ENCODE assay signal across 28 mouse cellular contexts in genomic region chr14:56337075-56337474, GRCm38 (mm10). TPM values are rescaled to one million over a fixed set of nuclear protein-coding genes. Genes with fewer than 3 reads are reported as not detected.
DNase-seq lines count a peak whose midpoint lies in the region; ATAC-seq and TF ChIP-seq lines count a peak whose summit lies in the region.
"Had no signal": no experiment of that assay in that cellular context is flagged by ENCODE, and none has a peak within 500 bp of the region (broad histone marks: within the 10 kb centered on the region; RNA-seq: fewer than 3 reads in every experiment).

No protein-coding gene starts in this region.

- ATAC-seq in frontal cortex, adult (ENCODE audit: low TSS enrichment): peak; percentile 31; the same call in 1 of the 2 replicates
- peak; percentile 52; the same call in 1 of the 2 replicates for ATAC-seq in lung, embryonic 14.5 days (ENCODE audit: insufficient read depth)
- ATAC-seq: CD4-positive, CD25-positive, alpha-beta regulatory T cell, adult 4 months had no signal

- no peaks in the 10 kb centered on the region for H3K27me3 ChIP-seq in lung, embryonic 14.5 days (ENCODE audit: insufficient read depth, low read length)
- H3K27me3 ChIP-seq: embryonic facial prominence, embryonic 13.5 days; midbrain, embryonic 12.5 days had no signal

- 46% methylated on average over 9 of the region's 9 CpGs for WGBS in lung, embryonic 14.5 days
- WGBS in lung, adult 2 months: 37% methylated on average over 9 of the region's 9 CpGs

- no peaks in the 10 kb centered on the region for H3K9me3 ChIP-seq in lung, embryonic 14.5 days (ENCODE audit: low read depth, low read length)
- H3K9me3 ChIP-seq: embryonic facial prominence, embryonic 13.5 days; G1E; midbrain, embryonic 12.5 days had no signal

- no peak overlapping the region for H3K9ac ChIP-seq in lung, embryonic 14.5 days
- H3K9ac ChIP-seq: embryonic facial prominence, embryonic 13.5 days; liver, postnatal 0 days; midbrain, embryonic 12.5 days had no signal

- no peak overlapping the region for H3K4me2 ChIP-seq in lung, embryonic 14.5 days
- H3K4me2 ChIP-seq: embryonic facial prominence, embryonic 13.5 days; heart, embryonic 11.5 days; midbrain, embryonic 12.5 days had no signal

- no peaks in the 10 kb centered on the region for H3K36me3 ChIP-seq in lung, embryonic 14.5 days (ENCODE audit: insufficient read depth)
- H3K36me3 ChIP-seq: embryonic facial prominence, embryonic 13.5 days; G1E; midbrain, embryonic 12.5 days had no signal

- no peak overlapping the region for H3K4me3 ChIP-seq in lung, embryonic 14.5 days (ENCODE audit: low read depth, low read length)
- H3K4me3 ChIP-seq in lung, adult 2 months (replicated peaks; ENCODE audit: extremely low read depth, low read depth, low read length): no peak overlapping the region
- H3K4me3 ChIP-seq: embryonic facial prominence, embryonic 13.5 days; gastrocnemius, adult 2 months; midbrain, embryonic 12.5 days; myocyte had no signal

- H3K27ac ChIP-seq in lung, embryonic 14.5 days (ENCODE audit: low read depth): peak overlapping the region; percentile 36; the same call in 1 of the 2 replicates
- H3K27ac ChIP-seq: embryonic facial prominence, embryonic 13.5 days; gastrocnemius, adult 2 months; midbrain, embryonic 12.5 days had no signal

- no peak for TF ChIP-seq CTCF in lung, embryonic 14.5 days (IDR thresholded peaks at IDR 0.05; ENCODE audit: low read depth)
- TF ChIP-seq CTCF in lung, adult 2 months (IDR thresholded peaks at IDR 0.05; ENCODE audit: insufficient read depth, low read length): no peak

- peak; percentile 64 to 72 for DNase-seq in cerebellum, postnatal 10 days
- no peak for DNase-seq in cerebellum, adult 18-20 months
- DNase-seq in frontal cortex, postnatal 25 days (ENCODE audit: low spot score in 2 of 2): no peak
- DNase-seq in lung, embryonic 14.5 days: peak; percentile 69
- DNase-seq in lung, adult 2 months: no peak
- peak; percentile 3 for DNase-seq in ZHBTc4 (ENCODE audit: low read depth, low spot score)
- no peak for DNase-seq in gastrocnemius, adult 18-20 months (ENCODE audit: low spot score)
- DNase-seq: cerebellum, adult 8-10 months; gastrocnemius, adult 2 months; heart, postnatal 10 days; kidney, adult 18-20 months; kidney, postnatal 10 days; liver; right cerebral cortex, postnatal 14 days; spleen, adult 18-20 months; thymus, adult 18-20 months had no signal

- H3K4me1 ChIP-seq in lung, embryonic 14.5 days (ENCODE audit: insufficient read depth): 0 out of 2 replicates have a peak, but pooled peaks cover 3% of the 10 kb centered on the region
- H3K4me1 ChIP-seq in lung, adult 2 months (ENCODE audit: control insufficient read depth, insufficient read depth, low read length): no peaks in the 10 kb centered on the region
- H3K4me1 ChIP-seq: midbrain, embryonic 12.5 days had no signal

- no peak for TF ChIP-seq POLR2A in lung, adult 2 months (IDR thresholded peaks at IDR 0.05; ENCODE audit: borderline replicate concordance, extremely low read depth, low read depth, low read length)

RNA-seq across cellular contexts. Expression of gene Atp12a, which starts 27.8 kb away (rescaled TPM):
- 1.4 and 1.6 TPM in 2 replicates for polyA plus RNA-seq in lung, embryonic 14.5 days (2014; fragmentation: Nextera tagmentation; extraction: Ambion mirVana)
- 0.04 and 0.22 TPM in 2 replicates for polyA plus RNA-seq in lung, adult 2 months (2012; rRNA removed)
- not detected for total RNA-seq in gastrocnemius, adult 18-20 months (2021)
- total RNA-seq: adrenal gland, postnatal 25 days; common myeloid progenitor, adult 5-6 weeks; gastrocnemius, adult 2 months; heart, postnatal 10 days; layer of hippocampus, postnatal 25 days; neutrophil, adult 5-6 weeks had no signal
- polyA plus RNA-seq: CD4-positive, CD25-positive, alpha-beta regulatory T cell, adult 4 months; G1E; heart, embryonic 11.5 days; liver, postnatal 0 days; myocyte had no signal

Comparison
In these comparisons a context has a peak if more than half of its experiments do, and no peak if none do; other contexts are left out.
1. DNase-seq: peak in cerebellum, postnatal 10 days (2 of 2), lung, embryonic 14.5 days (single experiment) and ZHBTc4 (single experiment); none in cerebellum, adult 18-20 months (0 of 2), frontal cortex, postnatal 25 days (0 of 2), lung, adult 2 months (single experiment) and gastrocnemius, adult 18-20 months (single experiment).